Mouse (Mus musculus): ENCODE data around the gene Serpina7.

The Serpina7 gene

DNA sequence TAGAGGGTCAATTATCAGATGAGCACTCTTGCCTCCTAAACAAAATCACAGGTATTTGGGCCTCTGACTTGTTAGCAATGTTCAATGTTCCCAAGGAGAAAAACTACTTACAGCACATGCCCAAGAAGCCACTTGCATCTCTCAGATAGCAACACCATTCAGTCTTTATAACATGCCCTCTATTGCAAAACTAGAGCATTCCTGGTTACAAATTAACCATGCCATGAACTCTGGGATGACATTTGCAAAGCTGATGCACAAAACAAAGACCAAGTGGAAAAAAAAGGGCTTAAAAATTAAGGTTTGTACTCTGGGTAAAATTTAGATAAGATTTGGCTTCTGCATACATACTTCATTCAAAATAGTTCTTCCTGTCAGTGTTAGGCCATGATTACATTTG is at the start of gene Serpina7:
Gene Serpina7, minus strand, starts transcription at position 160 of the 400 bp plus-strand sequence.
- DNase-seq: peak; percentile 0

DNA sequence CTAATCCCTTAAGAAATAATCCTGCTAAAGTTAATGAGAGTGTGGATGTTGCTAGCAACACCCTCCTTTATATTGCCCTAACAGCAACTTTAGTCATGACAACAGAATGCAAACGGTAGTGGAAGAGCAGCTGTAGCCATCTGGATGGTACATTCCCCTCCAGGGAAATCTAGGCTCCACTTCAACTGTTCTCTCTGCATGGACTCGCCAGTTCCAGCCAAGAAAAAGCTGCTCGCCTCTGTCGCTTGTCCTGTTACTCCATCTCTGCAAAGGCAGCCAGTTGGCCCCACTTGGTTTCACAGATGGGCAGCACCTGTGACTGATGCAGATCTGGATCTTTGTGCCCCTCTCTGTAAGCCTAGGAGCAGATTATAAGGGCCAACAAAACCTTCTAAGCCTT is 49.0 kb upstream of the Serpina7 start:
- peak; percentile 4 for DNase-seq

DNA sequence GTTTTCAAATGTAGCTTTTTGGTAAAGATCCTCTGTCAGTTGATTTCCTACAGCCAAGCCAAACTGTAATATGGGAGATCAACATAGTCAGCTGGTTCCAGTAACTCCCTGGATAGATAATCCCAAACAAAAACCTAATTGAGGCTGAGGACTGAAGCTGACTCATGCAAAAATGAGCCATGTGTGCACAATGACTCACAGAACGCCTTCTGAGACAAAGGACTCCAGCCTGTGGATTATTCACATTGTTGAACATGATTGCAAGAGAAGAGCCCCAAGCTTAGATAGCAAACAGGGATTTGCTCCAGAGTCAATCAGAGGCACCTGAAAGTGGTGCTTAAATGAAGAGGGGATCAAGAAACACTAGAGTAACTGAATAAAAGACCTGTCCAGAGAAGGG is 12.2 kb upstream of the Serpina7 start:
- no peak for DNase-seq

DNA sequence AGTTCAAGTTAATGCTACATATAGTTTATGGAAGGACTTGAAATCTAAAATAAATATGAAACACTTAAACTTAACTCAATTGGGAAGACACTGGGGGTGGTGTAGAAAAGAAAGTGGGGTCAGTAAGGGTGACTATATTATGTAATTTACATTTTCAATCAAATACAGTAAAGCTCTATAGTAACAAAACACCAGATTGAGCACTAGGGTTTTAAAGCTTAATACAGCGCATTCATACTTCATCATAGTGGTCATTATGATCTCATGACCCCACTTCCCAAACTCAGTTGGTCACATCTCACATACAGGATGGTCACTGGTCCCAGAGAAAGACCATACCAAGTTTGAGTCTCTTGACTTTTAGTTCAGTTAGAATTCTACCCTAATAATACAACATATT is 907 bp upstream of the Serpina7 start, which contains the start of gene 4930513O06Rik:
Gene 4930513O06Rik, plus strand, starts transcription at position 301 of the 400 bp plus-strand sequence.
- DNase-seq: no peak

DNA sequence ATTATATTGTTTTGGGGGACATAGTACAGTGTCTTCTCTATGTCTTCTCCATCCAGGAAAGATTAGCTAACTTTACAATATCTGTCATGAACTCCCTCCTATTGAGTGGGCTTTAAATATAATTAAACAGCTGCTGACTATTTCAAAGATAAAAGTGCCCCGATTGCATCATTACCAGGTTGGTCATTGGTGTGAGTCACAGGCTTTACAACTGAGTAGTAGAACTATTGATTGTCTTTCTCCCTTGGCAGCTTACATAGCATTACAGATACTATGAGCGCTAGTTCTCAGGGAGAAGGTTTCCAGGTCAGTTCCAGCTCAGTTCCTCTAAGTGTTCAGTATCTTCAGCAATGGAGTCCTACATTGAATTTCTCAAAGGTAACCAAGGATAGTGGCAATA is 6.5 kb downstream of the Serpina7 start:
- no peak for DNase-seq

DNA sequence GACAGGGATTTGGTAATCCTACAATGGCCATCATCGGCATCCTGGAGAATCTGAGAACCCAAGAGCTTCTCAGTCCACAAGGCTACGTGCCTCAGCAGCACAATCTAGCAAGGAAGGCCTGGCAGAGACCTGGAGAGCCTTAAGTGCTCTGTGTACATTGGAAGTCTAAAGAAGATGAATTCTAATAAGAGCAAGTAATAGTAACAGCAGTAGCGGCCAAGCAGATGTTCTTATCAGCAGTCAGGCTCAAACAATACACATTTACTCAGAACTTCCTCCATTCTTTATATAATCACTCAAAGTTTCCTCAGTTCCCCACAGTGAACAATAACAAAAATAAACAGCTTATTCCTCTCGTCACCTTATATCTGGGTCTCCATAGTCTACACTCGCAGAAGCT is 21.0 kb downstream of the Serpina7 start:
- no peak for DNase-seq

DNA sequence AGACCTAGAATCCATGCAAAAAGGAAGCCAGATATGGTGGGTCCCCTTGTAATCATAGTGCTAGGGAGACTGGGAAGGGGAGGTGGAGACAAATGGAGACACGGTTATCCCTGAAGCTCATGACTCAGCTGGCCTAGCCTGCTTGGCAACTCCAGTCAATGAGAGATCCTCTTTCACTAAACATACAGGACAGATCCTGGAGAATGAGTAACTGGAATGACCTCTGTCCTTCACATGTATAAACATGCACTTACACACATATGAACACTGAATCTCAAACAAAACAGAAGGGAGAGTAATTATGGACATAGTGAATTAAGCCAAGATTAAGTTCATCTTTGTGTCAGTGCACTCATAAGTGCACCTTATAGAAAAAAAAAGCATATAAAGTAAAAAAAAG is 31.9 kb downstream of the Serpina7 start:
- DNase-seq: no peak

DNA sequence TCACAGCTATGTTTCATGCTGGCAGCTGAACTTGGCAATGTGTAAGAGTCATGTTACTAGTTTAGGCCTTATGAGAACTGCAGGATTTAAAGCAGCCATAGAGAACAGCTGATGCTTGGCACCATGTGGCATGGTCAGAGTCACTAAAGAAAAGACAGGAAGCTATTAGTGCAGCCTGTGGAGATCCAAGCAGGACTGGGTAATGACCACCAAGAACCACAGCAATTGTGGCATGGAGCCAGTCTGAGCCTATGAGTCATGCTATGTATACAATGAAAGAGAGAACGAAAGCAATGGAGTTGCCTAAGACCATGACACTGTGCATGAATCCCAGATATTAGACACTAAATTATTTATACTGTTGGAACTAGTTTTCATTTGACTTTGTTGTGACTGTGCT is 33.1 kb downstream of the Serpina7 start:
- no peak for DNase-seq

DNA sequence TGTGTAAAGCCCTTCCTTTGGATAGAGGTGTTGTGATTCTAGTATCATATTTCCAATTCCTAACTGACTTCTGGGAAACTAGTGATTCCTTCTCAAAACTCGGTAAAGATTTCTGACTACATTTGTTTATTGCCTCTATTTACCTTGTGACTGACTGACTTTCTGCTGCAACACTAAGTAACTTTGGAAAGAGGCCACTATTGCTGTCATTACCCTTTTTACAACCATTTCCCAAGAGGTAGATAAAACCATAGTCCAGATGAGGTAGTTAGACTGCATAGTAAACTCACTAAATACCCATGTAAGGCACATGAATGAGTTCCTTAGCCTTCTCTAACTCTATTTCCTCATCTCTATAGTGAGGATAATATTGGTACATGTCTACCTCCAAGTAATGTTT is 43.9 kb downstream of the Serpina7 start:
- no peak for DNase-seq

DNA sequence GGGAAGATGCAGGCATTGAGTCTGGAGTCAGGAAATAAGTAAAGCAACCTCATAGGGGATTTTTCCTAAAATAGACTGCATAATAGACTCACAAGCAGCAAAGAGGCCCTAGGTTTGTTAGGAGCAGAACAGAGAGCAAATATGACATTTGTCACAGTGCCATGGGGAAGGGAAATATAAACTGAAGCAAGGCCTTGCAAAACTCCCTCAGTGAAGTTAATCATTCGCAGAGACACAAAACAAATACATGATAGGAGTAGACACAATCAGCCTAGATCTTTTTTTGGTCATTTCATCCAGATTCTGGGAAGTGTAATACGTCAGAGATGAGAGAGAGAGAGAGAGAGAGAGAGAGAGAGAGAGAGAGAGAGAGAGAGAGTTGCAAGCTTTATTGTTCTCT is 45.7 kb downstream of the Serpina7 start:
- DNase-seq: no peak

DNA sequence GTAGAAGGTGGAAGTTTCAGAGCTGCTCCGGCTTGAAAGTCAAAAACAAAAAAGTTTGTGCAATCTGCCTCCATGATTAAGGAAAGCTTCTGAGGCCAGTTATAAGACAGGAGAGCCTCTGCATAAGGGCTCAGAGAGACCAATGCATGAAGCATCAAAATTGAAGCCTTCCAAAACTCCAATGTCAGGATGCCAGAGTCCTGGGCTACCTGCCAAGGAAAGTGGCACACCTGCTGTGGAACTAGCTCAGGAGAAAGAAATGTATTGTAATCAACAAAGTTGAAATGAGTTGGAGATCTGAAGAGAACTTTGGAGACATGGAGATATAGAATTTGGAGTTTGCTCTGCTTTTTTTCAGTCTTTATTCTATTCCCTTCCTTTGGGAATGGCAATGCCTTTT is 47.4 kb downstream of the Serpina7 start:
- DNase-seq: no peak

Data from kidney, postnatal 14 days (tissue).